Mouse (Mus musculus): ENCODE results near the gene Rsrc1. TPM values are rescaled to one million over a fixed set of nuclear protein-coding genes. Genes with fewer than 3 reads are reported as not detected.

Rsrc1 gene
- total RNA-seq (2015; ENCODE audit: low replicate concordance) (5.0 and 6.7 TPM in 2 replicates), total RNA-seq (2017; ENCODE audit: low replicate concordance) (4.2 and 6.8 TPM in 2 replicates)

- no peak for ATAC-seq (replicated peaks; ENCODE audit: low FRiP score, poor library complexity, severe bottlenecking)
These were observed at the start of gene Rsrc1 for GRCm38 (mm10) chr3:66981101-66981661. TSS of gene Rsrc1 (plus strand) at chr3:66981390.

- ATAC-seq (replicated peaks; ENCODE audit: low FRiP score, poor library complexity, severe bottlenecking), result no peak
These were observed 41.5 kb upstream of the Rsrc1 start for GRCm38 (mm10) chr3:66939675-66940074.

- ATAC-seq (replicated peaks; ENCODE audit: low FRiP score, poor library complexity, severe bottlenecking), result no peak
These were observed 26.1 kb upstream of the Rsrc1 start for GRCm38 (mm10) chr3:66955126-66955525.

GRCm38 (mm10) chr3:66959972-66960371, 21.2 kb upstream of the Rsrc1 start:
- no peak for ATAC-seq (replicated peaks; ENCODE audit: low FRiP score, poor library complexity, severe bottlenecking)

- ATAC-seq (replicated peaks; ENCODE audit: low FRiP score, poor library complexity, severe bottlenecking), result no peak
These were observed 16.3 kb upstream of the Rsrc1 start for GRCm38 (mm10) chr3:66964884-66965283.

- ATAC-seq (replicated peaks; ENCODE audit: low FRiP score, poor library complexity, severe bottlenecking), result no peak
These were observed 13.7 kb upstream of the Rsrc1 start for GRCm38 (mm10) chr3:66967508-66967907.

- ATAC-seq (replicated peaks; ENCODE audit: low FRiP score, poor library complexity, severe bottlenecking), result no peak
These were observed 10.9 kb upstream of the Rsrc1 start for GRCm38 (mm10) chr3:66970261-66970660.

GRCm38 (mm10) chr3:66970661-66971331, 10.4 kb upstream of the Rsrc1 start:
- ATAC-seq (replicated peaks; ENCODE audit: low FRiP score, poor library complexity, severe bottlenecking), result no peak

GRCm38 (mm10) chr3:66972191-66972950, 8.8 kb upstream of the Rsrc1 start:
- ATAC-seq (replicated peaks; ENCODE audit: low FRiP score, poor library complexity, severe bottlenecking), result no peak

GRCm38 (mm10) chr3:66973391-66973943, 7.7 kb upstream of the Rsrc1 start:
- ATAC-seq (replicated peaks; ENCODE audit: low FRiP score, poor library complexity, severe bottlenecking), result no peak

GRCm38 (mm10) chr3:66974501-66974900, 6.7 kb upstream of the Rsrc1 start:
- ATAC-seq (replicated peaks; ENCODE audit: low FRiP score, poor library complexity, severe bottlenecking), result no peak

GRCm38 (mm10) chr3:66976889-66977615, 4.1 kb upstream of the Rsrc1 start:
- no peak for ATAC-seq (replicated peaks; ENCODE audit: low FRiP score, poor library complexity, severe bottlenecking)

GRCm38 (mm10) chr3:66977811-66978456, 3.3 kb upstream of the Rsrc1 start:
- ATAC-seq (replicated peaks; ENCODE audit: low FRiP score, poor library complexity, severe bottlenecking), result no peak

- ATAC-seq (replicated peaks; ENCODE audit: low FRiP score, poor library complexity, severe bottlenecking), result no peak
These were observed 2.5 kb upstream of the Rsrc1 start for GRCm38 (mm10) chr3:66978457-66979381.

- ATAC-seq (replicated peaks; ENCODE audit: low FRiP score, poor library complexity, severe bottlenecking), result no peak
These were observed 1.7 kb upstream of the Rsrc1 start for GRCm38 (mm10) chr3:66979491-66979890.

GRCm38 (mm10) chr3:66980111-66980975, 847 bp upstream of the Rsrc1 start:
- no peak for ATAC-seq (replicated peaks; ENCODE audit: low FRiP score, poor library complexity, severe bottlenecking)

- ATAC-seq (replicated peaks; ENCODE audit: low FRiP score, poor library complexity, severe bottlenecking), result no peak
These were observed 516 bp downstream of the Rsrc1 start, which contains the start of gene Shox2 for GRCm38 (mm10) chr3:66981706-66982105. TSS of gene Shox2 (minus strand) at chr3:66981771.
